Mouse (Mus musculus): Measurements from ENCODE around the gene Shld1.

Gene Shld1

GRCm38 (mm10) chr2:132691731-132692130, 5.0 kb downstream of the Shld1 start:
- DNase-seq (ENCODE audit: low read depth, low spot score) = no peak

- no peak for DNase-seq (ENCODE audit: low read depth, low spot score)
These were observed 5.6 kb downstream of the Shld1 start for GRCm38 (mm10) chr2:132692320-132692719.

GRCm38 (mm10) chr2:132693980-132694379, 7.2 kb downstream of the Shld1 start:
- no peak for DNase-seq (ENCODE audit: low read depth, low spot score)

GRCm38 (mm10) chr2:132695358-132696093, 8.8 kb downstream of the Shld1 start:
- DNase-seq (ENCODE audit: low read depth, low spot score) = no peak

GRCm38 (mm10) chr2:132696519-132696918, 9.8 kb downstream of the Shld1 start:
- DNase-seq (ENCODE audit: low read depth, low spot score) = no peak

- no peak for DNase-seq (ENCODE audit: low read depth, low spot score)
These were observed 10.5 kb downstream of the Shld1 start for GRCm38 (mm10) chr2:132697256-132697655.

GRCm38 (mm10) chr2:132697695-132698094, 11.0 kb downstream of the Shld1 start:
- DNase-seq (ENCODE audit: low read depth, low spot score) = no peak

- DNase-seq (ENCODE audit: low read depth, low spot score) = no peak
These were observed 11.7 kb downstream of the Shld1 start for GRCm38 (mm10) chr2:132698420-132698819.

GRCm38 (mm10) chr2:132700921-132701320, 14.2 kb downstream of the Shld1 start:
- DNase-seq (ENCODE audit: low read depth, low spot score) = no peak

- peak; percentile 63 for DNase-seq (ENCODE audit: low read depth, low spot score)
These were observed 14.7 kb downstream of the Shld1 start for GRCm38 (mm10) chr2:132701451-132701886.

- no peak for DNase-seq (ENCODE audit: low read depth, low spot score)
These were observed 18.7 kb downstream of the Shld1 start for GRCm38 (mm10) chr2:132705251-132705992.

- no peak for DNase-seq (ENCODE audit: low read depth, low spot score)
These were observed 19.6 kb downstream of the Shld1 start for GRCm38 (mm10) chr2:132706309-132706708.

- DNase-seq (ENCODE audit: low read depth, low spot score) = no peak
These were observed 23.8 kb downstream of the Shld1 start for GRCm38 (mm10) chr2:132710488-132710887.

- DNase-seq (ENCODE audit: low read depth, low spot score) = no peak
These were observed 25.3 kb downstream of the Shld1 start for GRCm38 (mm10) chr2:132712061-132712460.

- no peak for DNase-seq (ENCODE audit: low read depth, low spot score)
These were observed 27.8 kb downstream of the Shld1 start for GRCm38 (mm10) chr2:132714522-132714921.

- no peak for DNase-seq (ENCODE audit: low read depth, low spot score)
These were observed 28.2 kb downstream of the Shld1 start for GRCm38 (mm10) chr2:132714946-132715345.

- peak; percentile 60 for DNase-seq (ENCODE audit: low read depth, low spot score)
These were observed 28.8 kb downstream of the Shld1 start for GRCm38 (mm10) chr2:132715421-132716070.

GRCm38 (mm10) chr2:132716154-132716553, 29.4 kb downstream of the Shld1 start:
- DNase-seq (ENCODE audit: low read depth, low spot score) = peak; percentile 31

- no peak for DNase-seq (ENCODE audit: low read depth, low spot score)
These were observed 30.3 kb downstream of the Shld1 start for GRCm38 (mm10) chr2:132716901-132717536.

- DNase-seq (ENCODE audit: low read depth, low spot score) = no peak
These were observed 30.8 kb downstream of the Shld1 start for GRCm38 (mm10) chr2:132717537-132717912.

- DNase-seq (ENCODE audit: low read depth, low spot score) = no peak
These were observed 34.3 kb downstream of the Shld1 start for GRCm38 (mm10) chr2:132720921-132721566.
